Mouse (Mus musculus) forebrain, embryonic 16.5 days (tissue): ENCODE data around the gene Cnot6l. TPM values are rescaled to one million over a fixed set of nuclear protein-coding genes. Genes with fewer than 3 reads are reported as not detected.

Experiments used
- ATAC-seq: fragments of 200-750 bp; cut with Nextera tagmentation; 2 replicates; pipeline ENCODE4 v1.8.0; 2017; ENCODE audit warnings: mild to moderate bottlenecking, moderate library complexity
- H3K27ac ChIP-seq: fragments of 300-500 bp; sonication (generic); 2 replicates; pipeline ENCODE4 v1.5.1; 2014; ENCODE audit warnings: low read length, control low read depth
- H3K27me3 ChIP-seq: fragments of 300-500 bp; sonication (generic); replicated peaks from 2 replicates; pipeline ENCODE4 v1.6.1; 2014; ENCODE audit warnings: low read length; ENCODE audit not compliant: control insufficient read depth, insufficient read depth
- H3K36me3 ChIP-seq: fragments of 300-500 bp; sonication (generic); 2 replicates; pipeline ENCODE4 v1.6.1; 2014; ENCODE audit not compliant: control insufficient read depth, insufficient read depth
- H3K4me1 ChIP-seq: fragments of 300-500 bp; sonication (generic); replicated peaks from 2 replicates; pipeline ENCODE4 v1.6.1; 2014; ENCODE audit warnings: low read length; ENCODE audit not compliant: control insufficient read depth, insufficient read depth
- H3K4me2 ChIP-seq: fragments of 300-500 bp; sonication (generic); 2 replicates; pipeline ENCODE4 v1.6.1; 2014; ENCODE audit warnings: mild to moderate bottlenecking, low read length, control low read depth
- H3K4me3 ChIP-seq: fragments of 300-500 bp; sonication (generic); replicated peaks from 2 replicates; pipeline ENCODE4 v1.5.1; 2014; ENCODE audit warnings: mild to moderate bottlenecking, low read length, control low read depth
- H3K9ac ChIP-seq: fragments of 300-500 bp; sonication (generic); replicated peaks from 2 replicates; pipeline ENCODE4 v1.6.1; 2014; ENCODE audit warnings: low read depth, low read length, control low read depth
- H3K9me3 ChIP-seq: fragments of 300-500 bp; sonication (generic); 2 replicates; pipeline ENCODE4 v1.6.1; 2016; ENCODE audit warnings: low read length; ENCODE audit not compliant: control insufficient read depth
- WGBS: fragments of 180-500 bp; shearing (Covaris S2); extraction: QIAGEN DNeasy Blood & Tissue Kit; methylation state at CpG from one replicate; pipeline ENCODE4 v1.1.7; 2014; 5-methylcytosine and 5-hydroxymethylcytosine counted together
- polyA plus RNA-seq: library from polyadenylated mRNA; unstranded; fragments of >200 nt; fragmentation: Nextera tagmentation; extraction: Ambion mirVana; gene quantifications from 2 replicates; pipeline ENCODE4 v1.2.1, GENCODE M21; 2015

Gene Cnot6l
- polyA plus RNA-seq, 1 experiment from 2014 or later, result 13.9 TPM

GRCm38 (mm10) chr5:96037684-96038121 lies 126.3 kb downstream of the Cnot6l start:
- Histone ChIP-seq H3K27ac (no peak overlapping the region), H3K36me3 (no peaks in the 10 kb centered on the region), H3K27me3 (no peaks in the 10 kb centered on the region), H3K4me1 (peaks cover 6% of the 10 kb centered on the region; the same call in 1 of the 2 replicates), H3K9ac (no peak overlapping the region), H3K4me2 (no peak overlapping the region), H3K4me3 (no peak overlapping the region), H3K9me3 (no peaks in the 10 kb centered on the region)
- peak; percentile 77 for ATAC-seq
- 53% methylated on average over 8 of the region's 8 CpGs for WGBS

GRCm38 (mm10) chr5:96036125-96036672 lies 127.8 kb downstream of the Cnot6l start:
- no peak overlapping the region for H3K9ac ChIP-seq
- H3K4me3 ChIP-seq, result no peak overlapping the region
- ATAC-seq, result no peak
- no peaks in the 10 kb centered on the region for H3K27me3 ChIP-seq
- WGBS, result 75% methylated on average over 7 of the region's 7 CpGs
- H3K9me3 ChIP-seq, result no peaks in the 10 kb centered on the region
- H3K4me1 ChIP-seq, result peaks cover 6% of the 10 kb centered on the region; the same call in 1 of the 2 replicates
- no peaks in the 10 kb centered on the region for H3K36me3 ChIP-seq
- H3K27ac ChIP-seq, result no peak overlapping the region
- H3K4me2 ChIP-seq, result no peak overlapping the region

- H3K9me3 ChIP-seq, result no peaks in the 10 kb centered on the region
- ATAC-seq, result no peak
- WGBS, result 29% methylated on average over 1 of the region's 1 CpGs
Measured at GRCm38 (mm10) chr5:96034101-96034500, 129.9 kb downstream of the Cnot6l start.

GRCm38 (mm10) chr5:96029821-96030220 lies 134.2 kb downstream of the Cnot6l start:
- no peaks in the 10 kb centered on the region for H3K27me3 ChIP-seq
- H3K36me3 ChIP-seq, result no peaks in the 10 kb centered on the region
- H3K4me1 ChIP-seq, result no peaks in the 10 kb centered on the region
- H3K4me3 ChIP-seq, result no peak overlapping the region
- WGBS, result 79% methylated on average over 2 of the region's 2 CpGs
- H3K27ac ChIP-seq, result no peak overlapping the region
- H3K9me3 ChIP-seq, result 0 out of 2 replicates have a peak, but pooled peaks cover 2% of the 10 kb centered on the region
- no peak overlapping the region for H3K4me2 ChIP-seq
- H3K9ac ChIP-seq, result no peak overlapping the region
- no peak for ATAC-seq

More at GRCm38 (mm10) chr5:96034101-96034500, 129.9 kb downstream of the Cnot6l start:
- Histone ChIP-seq H3K4me2 (no peak overlapping the region), H3K4me3 (no peak overlapping the region), H3K36me3 (no peaks in the 10 kb centered on the region), H3K27me3 (no peaks in the 10 kb centered on the region), H3K9ac (no peak overlapping the region), H3K4me1 (peaks cover 6% of the 10 kb centered on the region; the same call in 1 of the 2 replicates), H3K27ac (no peak overlapping the region)

Other genes with a start within 250 kb of the Cnot6l start
- gene Cxcl13, start 207.2 kb downstream of the Cnot6l start, polyA plus RNA-seq, result not detected in 2 replicates
- gene Mrpl1, start 45.3 kb upstream of the Cnot6l start, polyA plus RNA-seq, result 16.9 and 20.7 TPM in 2 replicates
- gene Fras1, start 209.8 kb upstream of the Cnot6l start, polyA plus RNA-seq, result 2.8 and 3.4 TPM in 2 replicates